Mouse (Mus musculus) intestine, embryonic 16.5 days (tissue): ENCODE results near the gene Atxn2. TPM values are rescaled to one million over a fixed set of nuclear protein-coding genes. Genes with fewer than 3 reads are reported as not detected.
A peak's percentile ranks its signal among the peaks of the same experiment; 100 is the strongest.

Source experiments
- ATAC-seq: fragments of 200-750 bp; cut with Nextera tagmentation; 2 replicates; pipeline ENCODE4 v1.8.0; 2017; ENCODE audit warnings: moderate TSS enrichment, moderate library complexity
- H3K27ac ChIP-seq: fragments of 300-500 bp; sonication (generic); 2 replicates; pipeline ENCODE4 v1.5.1; 2014; ENCODE audit warnings: mild to moderate bottlenecking, low read length
- H3K27me3 ChIP-seq: fragments of 300-500 bp; sonication (generic); replicated peaks from 2 replicates; pipeline ENCODE4 v1.6.1; 2014; ENCODE audit warnings: low read length, control low read depth, mixed read lengths; ENCODE audit not compliant: control insufficient read depth, insufficient read depth
- H3K36me3 ChIP-seq: fragments of 300-500 bp; sonication (generic); 2 replicates; pipeline ENCODE4 v1.6.1; 2014; ENCODE audit warnings: low read length, control low read depth; ENCODE audit not compliant: control insufficient read depth, insufficient read depth
- H3K4me1 ChIP-seq: fragments of 300-500 bp; sonication (generic); 2 replicates; pipeline ENCODE4 v1.6.1; 2014; ENCODE audit warnings: low read length, control low read depth, mixed read lengths; ENCODE audit not compliant: control insufficient read depth, insufficient read depth
- H3K4me2 ChIP-seq: fragments of 300-500 bp; sonication (generic); 2 replicates; pipeline ENCODE4 v1.6.1; 2014; ENCODE audit warnings: low read depth, low read length, control low read depth
- H3K4me3 ChIP-seq: fragments of 300-500 bp; sonication (generic); 2 replicates; pipeline ENCODE4 v1.5.1; 2014; ENCODE audit warnings: mild to moderate bottlenecking, low read length
- H3K9ac ChIP-seq: fragments of 300-500 bp; sonication (generic); 2 replicates; pipeline ENCODE4 v1.6.1; 2014; ENCODE audit warnings: low read depth, low read length
- H3K9me3 ChIP-seq: fragments of 300-500 bp; sonication (generic); 2 replicates; pipeline ENCODE4 v1.6.1; 2016; ENCODE audit warnings: low read length, control low read depth; ENCODE audit not compliant: control insufficient read depth
- WGBS: fragments of 180-500 bp; shearing (Covaris S2); extraction: QIAGEN DNeasy Blood & Tissue Kit; methylation state at CpG from one replicate; pipeline ENCODE4 v1.1.7; 2014; 5-methylcytosine and 5-hydroxymethylcytosine counted together
- polyA plus RNA-seq: library from polyadenylated mRNA; unstranded; fragments of >200 nt; fragmentation: Nextera tagmentation; extraction: Ambion mirVana; gene quantifications from 2 replicates; pipeline ENCODE4 v1.2.1, GENCODE M21; 2015

Gene Atxn2
- polyA plus RNA-seq, 1 experiment from 2014 or later: 30.7 TPM

DNA sequence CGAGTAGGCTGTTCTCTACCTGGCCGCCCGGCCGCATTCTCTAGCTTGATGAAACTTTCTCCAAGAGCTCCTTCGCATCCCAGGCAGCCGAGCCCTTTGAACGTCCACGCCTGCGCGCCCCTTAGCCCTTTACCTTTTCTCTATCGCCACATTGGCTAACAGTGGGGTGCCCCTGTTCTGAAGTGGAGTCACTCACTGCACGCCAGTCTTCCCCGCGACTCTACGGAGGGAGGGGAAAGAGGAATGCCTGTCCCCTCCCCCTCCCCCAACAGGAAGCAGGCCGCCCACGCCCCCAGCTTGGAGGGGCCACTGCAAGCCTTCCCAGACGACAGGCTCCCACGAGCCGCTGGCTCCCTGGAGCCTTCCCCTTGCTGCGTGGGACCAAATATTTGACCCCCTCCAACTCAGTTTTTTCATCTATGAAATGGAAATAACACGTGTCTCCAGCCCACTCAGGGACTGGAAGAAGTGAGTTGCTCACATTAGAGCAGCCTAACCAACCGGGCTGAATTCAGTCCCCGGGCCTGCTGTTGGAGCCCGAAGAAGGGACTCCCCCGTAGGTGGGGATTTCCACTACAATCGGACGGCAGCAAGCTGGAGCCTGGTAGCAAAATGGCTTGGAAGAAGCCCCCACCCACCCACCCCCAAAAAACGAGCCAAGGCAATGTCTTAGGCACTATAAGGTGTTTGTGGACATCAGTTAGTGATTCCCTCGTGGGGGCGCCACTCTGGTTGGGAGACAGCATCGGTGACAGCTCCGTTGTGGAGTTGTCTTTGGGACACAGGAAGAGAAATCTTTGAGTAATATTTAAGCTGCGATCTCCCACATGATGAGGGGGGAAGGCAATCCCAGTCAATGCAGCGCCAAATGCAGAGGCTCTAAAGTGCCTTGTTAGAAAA is 126.6 kb downstream of the Atxn2 start, which contains the start of gene Sh2b3:
TSS of gene Sh2b3 (minus strand) at position 206 of the 900 bp plus-strand sequence.
- H3K4me2 ChIP-seq: peak within 1 kb of the TSS; percentile 92
- H3K27ac ChIP-seq: peak within 1 kb of the TSS; percentile 92
- 1% methylated on average over 35 of the region's 35 CpGs for WGBS
- no peaks in the 10 kb centered on the region for H3K27me3 ChIP-seq
- peak within 1 kb of the TSS; percentile 83 for H3K9ac ChIP-seq
- H3K36me3 ChIP-seq: no peaks in the 10 kb centered on the region
- peaks cover 47% of the 10 kb centered on the region for H3K4me1 ChIP-seq
- ATAC-seq: peak; percentile 45
- H3K4me3 ChIP-seq: peak within 1 kb of the TSS; percentile 91
- no peaks in the 10 kb centered on the region for H3K9me3 ChIP-seq

DNA sequence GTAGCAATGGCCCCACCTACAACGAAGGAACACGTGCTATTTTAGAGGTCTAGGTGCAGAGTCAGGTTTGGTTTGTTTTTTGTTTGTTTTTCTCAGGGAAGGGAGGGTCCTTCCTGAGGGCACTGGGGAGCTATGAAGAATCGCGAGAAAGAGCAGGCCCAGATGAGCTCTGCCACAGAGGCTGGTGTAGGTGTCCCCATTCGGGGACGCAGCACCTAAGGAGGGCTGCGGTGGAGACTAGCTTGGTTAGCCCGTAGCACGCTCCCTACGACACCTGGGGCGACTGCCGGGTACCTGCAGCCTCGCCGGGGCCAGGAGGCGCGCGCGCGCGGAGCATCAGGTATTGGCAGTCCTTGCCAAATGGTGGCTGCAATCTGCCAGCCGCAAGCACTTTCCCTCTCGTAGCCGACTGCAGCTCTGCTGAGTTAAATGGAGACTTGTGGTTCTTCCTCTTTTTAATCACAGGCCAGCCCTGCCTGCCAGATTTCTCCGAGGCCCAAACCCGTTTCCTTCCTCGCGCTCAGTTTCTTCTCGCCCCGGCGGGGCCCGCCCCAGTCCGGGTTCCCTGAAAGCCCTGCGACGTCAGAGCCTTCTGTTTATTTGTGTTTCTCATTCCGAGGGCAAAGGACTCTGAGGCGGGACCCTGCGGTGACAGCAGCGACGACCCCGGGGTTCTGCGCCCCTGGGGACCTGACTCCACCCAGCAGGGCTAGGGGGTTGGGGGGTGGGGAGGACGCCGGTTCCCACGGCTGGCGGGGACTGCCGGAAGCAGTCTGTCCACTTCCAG is 127.4 kb downstream of the Atxn2 start:
- H3K27me3 ChIP-seq: no peaks in the 10 kb centered on the region
- no peak for ATAC-seq
- no peaks in the 10 kb centered on the region for H3K9me3 ChIP-seq
- H3K4me1 ChIP-seq: peaks cover 41% of the 10 kb centered on the region
- peak overlapping the region; percentile 85 for H3K27ac ChIP-seq
- WGBS: 1% methylated on average over 46 of the region's 46 CpGs
- H3K36me3 ChIP-seq: no peaks in the 10 kb centered on the region
- H3K9ac ChIP-seq: peak overlapping the region; percentile 67
- peak overlapping the region; percentile 91 for H3K4me3 ChIP-seq
- H3K4me2 ChIP-seq: peak overlapping the region; percentile 92

DNA sequence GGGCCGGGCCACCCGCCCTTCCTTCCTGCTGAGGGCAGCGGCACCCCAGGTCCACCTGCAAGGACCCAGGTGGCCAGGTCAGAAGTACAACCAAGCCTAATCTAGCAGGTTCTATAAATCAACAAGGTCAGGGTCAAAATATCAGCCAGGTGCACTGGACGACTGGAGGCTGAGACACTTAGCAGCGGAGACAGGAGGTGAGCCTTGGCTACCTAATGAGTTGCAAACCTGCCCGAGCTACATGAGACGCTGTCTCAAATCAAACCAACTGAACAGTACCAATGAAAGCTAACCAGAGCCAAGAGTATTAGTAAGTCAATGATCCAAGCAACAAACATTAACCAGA is 128.0 kb downstream of the Atxn2 start:
- H3K27ac ChIP-seq: peak overlapping the region; percentile 85
- ATAC-seq: no peak
- peaks cover 35% of the 10 kb centered on the region for H3K4me1 ChIP-seq
- H3K9ac ChIP-seq: peak overlapping the region; percentile 67
- H3K4me2 ChIP-seq: peak overlapping the region; percentile 92
- H3K27me3 ChIP-seq: no peaks in the 10 kb centered on the region
- no peaks in the 10 kb centered on the region for H3K9me3 ChIP-seq
- WGBS: 37% methylated on average over 7 of the region's 7 CpGs
- H3K4me3 ChIP-seq: peak overlapping the region; percentile 91
- no peaks in the 10 kb centered on the region for H3K36me3 ChIP-seq

DNA sequence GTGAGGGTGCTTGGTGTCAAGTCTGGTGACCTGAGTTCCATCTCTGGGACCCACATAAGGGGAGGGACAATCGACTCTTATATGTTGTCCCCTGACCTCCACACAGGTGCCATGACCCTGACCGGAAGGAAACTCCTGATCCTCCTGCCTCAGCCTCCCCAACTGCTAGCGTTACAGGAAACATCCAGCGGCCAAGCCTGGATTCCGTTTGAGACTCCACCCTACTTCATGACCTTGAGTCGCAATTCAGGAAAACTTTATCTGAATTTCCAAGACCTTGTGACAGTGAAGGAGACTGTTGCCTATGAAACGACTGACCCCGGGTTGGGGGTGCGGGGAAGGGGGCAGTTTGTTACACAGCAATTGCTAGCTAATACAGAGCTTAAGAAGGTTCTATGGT is 130.4 kb downstream of the Atxn2 start:
- Histone ChIP-seq H3K27ac (no peak overlapping the region), H3K4me2 (no peak overlapping the region), H3K36me3 (no peaks in the 10 kb centered on the region), H3K4me3 (no peak overlapping the region), H3K9me3 (no peaks in the 10 kb centered on the region), H3K9ac (no peak overlapping the region), H3K4me1 (peaks cover 18% of the 10 kb centered on the region), H3K27me3 (no peaks in the 10 kb centered on the region)
- ATAC-seq: no peak
- 93% methylated on average over 9 of the region's 9 CpGs for WGBS

DNA sequence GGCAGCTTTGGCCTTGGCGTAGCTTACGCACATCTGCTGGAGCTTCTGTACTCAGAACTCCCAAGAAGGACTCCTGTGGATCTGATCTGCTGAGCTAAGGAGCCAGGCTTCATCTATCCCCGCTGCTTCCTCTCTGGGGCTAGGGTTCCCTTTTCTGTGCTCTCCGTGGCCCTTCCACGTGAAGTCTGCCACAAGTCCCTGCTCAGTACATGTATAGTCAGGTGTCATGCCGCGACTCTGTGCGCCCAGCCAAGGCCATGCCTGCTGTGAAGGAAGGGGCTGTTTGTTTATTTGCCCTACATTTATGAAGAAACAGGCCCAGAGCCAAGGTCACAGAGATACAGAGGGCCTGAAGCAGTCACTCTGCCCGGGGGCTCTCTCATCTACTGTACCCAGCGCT is 130.8 kb downstream of the Atxn2 start:
- no peak for ATAC-seq
- Histone ChIP-seq H3K9ac (peak overlapping the region; percentile 77; the same call in 1 of the 2 replicates), H3K9me3 (no peaks in the 10 kb centered on the region), H3K36me3 (no peaks in the 10 kb centered on the region), H3K4me2 (0 out of 2 replicates have a peak overlapping the region, but pooled peaks have one; percentile 87), H3K4me3 (no peak overlapping the region), H3K27me3 (no peaks in the 10 kb centered on the region), H3K4me1 (peaks cover 18% of the 10 kb centered on the region), H3K27ac (no peak overlapping the region)
- WGBS: 57% methylated on average over 10 of the region's 10 CpGs

DNA sequence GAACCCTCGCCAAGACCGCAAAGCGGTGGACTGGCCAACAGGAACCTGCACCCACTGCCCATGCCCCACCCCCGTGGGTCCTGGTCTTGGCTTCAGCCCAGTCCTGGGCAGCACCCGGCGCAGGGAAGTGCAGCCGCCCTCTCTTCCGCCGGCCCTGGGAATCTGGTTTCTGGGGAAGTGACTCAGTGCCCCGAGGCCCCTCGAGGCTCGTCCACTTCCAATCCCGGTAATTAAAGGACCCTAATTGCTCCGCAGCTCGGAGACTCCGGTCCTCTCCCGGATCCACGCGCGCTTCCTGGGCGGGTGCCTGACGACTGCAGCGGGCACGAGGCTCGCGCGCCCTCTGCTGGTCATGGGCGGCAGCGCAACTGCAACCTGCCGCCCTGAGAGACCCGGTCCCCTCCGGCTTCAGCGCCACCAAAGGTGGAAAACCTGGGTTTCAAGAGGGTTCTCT is 131.6 kb downstream of the Atxn2 start:
- H3K9me3 ChIP-seq: no peaks in the 10 kb centered on the region
- no peak overlapping the region for H3K27ac ChIP-seq
- peak overlapping the region; percentile 87 for H3K4me2 ChIP-seq
- H3K4me3 ChIP-seq: peak overlapping the region; percentile 56
- under 1% methylated on average over 33 of the region's 33 CpGs for WGBS
- H3K36me3 ChIP-seq: no peaks in the 10 kb centered on the region
- H3K27me3 ChIP-seq: no peaks in the 10 kb centered on the region
- H3K9ac ChIP-seq: peak overlapping the region; percentile 77
- peaks cover 13% of the 10 kb centered on the region for H3K4me1 ChIP-seq
- peak; percentile 76 for ATAC-seq

DNA sequence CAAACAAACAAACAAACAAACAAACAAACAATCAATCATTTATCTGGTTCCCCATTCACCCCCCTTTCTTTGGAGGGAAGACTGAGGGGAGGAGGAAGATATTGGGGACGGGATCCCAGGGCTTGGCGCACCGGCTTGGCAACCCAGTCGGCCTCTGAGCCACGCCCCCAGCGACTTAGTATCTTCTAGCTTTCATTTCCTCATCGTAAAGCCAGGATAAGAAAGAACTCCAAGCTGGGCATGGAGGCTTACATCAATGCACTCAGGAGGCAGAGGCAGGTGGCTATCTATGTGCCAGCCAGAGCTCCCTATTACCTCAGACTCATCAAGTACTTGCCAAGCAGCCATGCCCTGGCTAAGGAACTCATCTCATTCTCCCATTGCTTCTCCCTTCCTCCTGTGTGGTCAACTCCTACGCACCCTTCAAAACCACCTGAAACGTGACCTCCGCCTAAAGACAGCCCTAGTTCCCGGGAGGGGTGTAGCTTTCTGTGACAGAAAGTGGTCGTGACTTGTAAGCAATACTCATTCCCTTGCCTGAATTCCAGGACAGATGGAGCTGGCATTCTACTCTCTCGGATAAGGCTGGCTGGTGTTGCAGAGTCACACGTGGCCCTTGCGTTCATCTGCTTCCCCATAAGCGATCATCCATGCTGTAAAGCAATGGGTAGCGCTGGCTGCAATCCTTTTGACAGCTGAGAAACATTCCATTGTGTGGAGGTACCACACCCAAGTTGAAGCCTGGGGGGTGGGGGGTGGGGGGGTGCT is 132.2 kb downstream of the Atxn2 start:
- Histone ChIP-seq H3K4me2 (peak overlapping the region; percentile 87), H3K9ac (peak overlapping the region; percentile 77), H3K9me3 (no peaks in the 10 kb centered on the region), H3K4me3 (peak overlapping the region; percentile 56), H3K27ac (no peak overlapping the region), H3K27me3 (no peaks in the 10 kb centered on the region), H3K4me1 (peaks cover 12% of the 10 kb centered on the region), H3K36me3 (no peaks in the 10 kb centered on the region)
- ATAC-seq: peak; percentile 45
- WGBS: 15% methylated on average over 17 of the region's 17 CpGs

DNA sequence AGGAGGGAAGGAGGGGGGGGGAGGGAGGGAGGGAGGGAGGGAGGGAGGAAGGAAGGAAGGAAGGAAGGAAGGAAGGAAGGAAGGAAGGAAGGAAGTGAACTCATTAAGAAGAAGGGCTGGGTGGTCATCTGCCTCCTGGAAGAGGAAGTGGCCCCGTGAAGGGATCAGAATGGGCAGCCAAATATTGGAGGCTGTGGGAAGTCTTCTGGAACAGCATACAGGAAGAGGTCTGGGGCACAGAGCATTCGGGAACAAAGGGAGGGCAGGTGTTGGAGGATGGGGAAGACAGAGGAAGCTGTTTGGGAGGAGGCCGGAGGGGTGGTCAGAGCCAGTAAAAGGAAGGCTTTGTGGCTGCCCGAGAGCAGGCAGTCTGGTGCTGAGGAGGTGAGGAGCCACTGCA is 134.2 kb downstream of the Atxn2 start:
- H3K36me3 ChIP-seq: no peaks in the 10 kb centered on the region
- no peak for ATAC-seq
- no peak overlapping the region for H3K27ac ChIP-seq
- H3K9ac ChIP-seq: no peak overlapping the region
- 42% methylated on average over 4 of the region's 4 CpGs for WGBS
- no peaks in the 10 kb centered on the region for H3K9me3 ChIP-seq
- H3K4me1 ChIP-seq: peaks cover 13% of the 10 kb centered on the region
- H3K27me3 ChIP-seq: no peaks in the 10 kb centered on the region
- H3K4me2 ChIP-seq: no peak overlapping the region
- no peak overlapping the region for H3K4me3 ChIP-seq

DNA sequence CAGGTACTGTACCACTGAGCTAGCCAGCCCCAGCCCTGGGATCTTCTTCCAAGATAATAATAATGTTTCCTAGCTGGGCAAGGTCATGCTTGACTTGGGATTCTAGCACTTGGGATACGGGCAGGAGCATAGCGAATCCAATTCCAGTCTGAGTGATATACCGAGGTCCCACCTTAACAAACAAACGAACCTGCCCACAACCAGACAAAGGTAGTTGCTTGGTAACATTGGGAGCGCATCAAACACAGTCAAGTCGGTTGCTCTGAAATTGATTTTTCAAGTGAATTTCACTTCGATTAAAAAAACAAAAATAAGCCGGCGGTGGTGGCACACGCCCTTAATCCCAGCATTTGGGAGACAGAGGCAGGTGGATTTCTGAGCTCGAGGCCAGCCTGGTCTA is 135.2 kb downstream of the Atxn2 start:
- H3K4me3 ChIP-seq: no peak overlapping the region
- no peak overlapping the region for H3K9ac ChIP-seq
- no peaks in the 10 kb centered on the region for H3K27me3 ChIP-seq
- WGBS: 80% methylated on average over 11 of the region's 11 CpGs
- no peaks in the 10 kb centered on the region for H3K9me3 ChIP-seq
- ATAC-seq: no peak
- H3K4me1 ChIP-seq: peaks cover 22% of the 10 kb centered on the region
- no peak overlapping the region for H3K4me2 ChIP-seq
- no peak overlapping the region for H3K27ac ChIP-seq
- no peaks in the 10 kb centered on the region; the same call in 1 of the 2 replicates for H3K36me3 ChIP-seq
